Mouse (Mus musculus) E14TG2a.4 (cell line): ENCODE measurements around the gene Gba.

Source experiments
- H3K27me3 ChIP-seq: 2 replicates; pipeline ENCODE4 v1.6.1; 2014; ENCODE audit warnings: low read length, control low read depth; ENCODE audit not compliant: insufficient read depth
- H3K36me3 ChIP-seq: 2 replicates; pipeline ENCODE4 v1.6.1; 2014; ENCODE audit warnings: low read length, control low read depth; ENCODE audit not compliant: insufficient read depth
- H3K4me1 ChIP-seq: replicated peaks from 2 replicates; pipeline ENCODE4 v1.6.1; 2014; ENCODE audit warnings: low read depth, low read length, control low read depth
- H3K4me3 ChIP-seq: replicated peaks from 2 replicates; pipeline ENCODE4 v1.5.1; 2014; ENCODE audit warnings: mild to moderate bottlenecking, low read length
- H3K9me3 ChIP-seq: 2 replicates; pipeline ENCODE4 v1.6.1; 2014; ENCODE audit warnings: low read length, control low read depth
- CTCF ChIP-seq: conservative IDR thresholded peaks from 2 replicates; pipeline ENCODE4 v1.5.1; 2014; ENCODE audit warnings: low read length
- NANOG ChIP-seq: IDR thresholded peaks from 2 replicates; pipeline ENCODE4 v1.6.1; 2014; ENCODE audit warnings: borderline replicate concordance, low read length, mixed read lengths
- POU5F1 ChIP-seq: IDR thresholded peaks from 2 replicates; pipeline ENCODE4 v1.6.1; 2014; ENCODE audit warnings: low read length, borderline replicate concordance

The Gba gene

DNA sequence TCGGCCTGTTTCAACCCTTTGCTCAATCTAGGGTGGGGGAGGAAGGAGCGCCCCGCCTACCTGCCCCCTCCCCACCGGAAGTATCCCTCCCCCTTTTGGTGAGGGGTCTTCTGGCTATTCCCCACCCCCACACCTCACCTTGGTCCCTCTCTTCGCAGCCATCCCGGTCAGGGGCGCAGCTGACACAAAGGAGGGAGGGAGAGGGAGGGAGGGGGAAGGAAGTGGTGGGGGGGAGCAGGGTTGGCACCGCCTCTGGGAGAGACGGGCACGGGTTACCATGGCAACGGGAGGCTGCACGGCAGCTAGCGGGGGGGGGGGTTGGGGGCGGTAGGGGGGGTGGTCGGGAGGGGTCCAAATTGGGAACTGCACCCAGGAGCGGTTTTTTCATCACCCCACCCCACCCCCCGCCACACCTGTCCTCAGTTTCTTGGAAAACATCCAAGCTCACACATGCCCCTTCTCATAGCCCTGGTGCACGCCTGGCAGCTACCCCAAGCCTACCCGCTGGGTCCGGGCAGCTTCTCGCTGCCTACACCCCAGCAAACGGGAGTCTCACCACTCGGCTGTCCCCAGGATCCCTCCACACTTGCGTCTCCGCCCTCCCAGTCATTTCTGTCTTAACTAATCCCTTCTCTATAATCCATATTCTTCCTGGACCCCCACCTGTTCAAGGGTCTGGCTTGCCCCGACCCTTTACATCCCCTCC, 42.4 kb downstream of the Gba start:
- TF ChIP-seq POU5F1: no peak
- no peak for TF ChIP-seq CTCF
- no peak for TF ChIP-seq NANOG
- Histone ChIP-seq H3K27me3 (peaks cover 35% of the 10 kb centered on the region), H3K36me3 (peaks cover 24% of the 10 kb centered on the region), H3K4me1 (peaks cover 59% of the 10 kb centered on the region), H3K4me3 (peak overlapping the region; percentile 90), H3K9me3 (no peaks in the 10 kb centered on the region)

DNA sequence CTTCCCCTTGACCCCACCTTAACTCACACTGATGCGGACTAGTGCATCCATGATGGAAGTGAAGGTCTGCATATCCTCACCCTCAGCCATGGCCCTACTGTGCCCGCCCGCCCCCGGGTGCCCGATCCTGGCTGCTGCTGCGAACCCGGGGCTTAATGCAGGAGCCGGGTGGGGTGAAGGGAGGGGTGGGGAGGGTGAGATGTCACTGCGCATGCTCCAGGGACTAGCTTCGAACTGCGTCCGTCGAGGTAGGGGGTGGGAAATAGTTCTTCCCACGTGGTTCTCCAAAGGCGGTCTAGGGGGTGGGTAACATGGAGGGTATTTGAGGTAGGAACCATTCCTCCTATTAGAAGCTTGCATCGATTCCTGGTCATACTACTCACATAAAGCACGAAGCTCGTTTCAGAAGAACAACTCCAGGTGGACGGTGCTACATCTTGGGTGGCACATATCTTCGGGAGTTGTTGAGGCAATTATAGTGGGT, 43.0 kb downstream of the Gba start, which contains the start of gene Krtcap2:
TSS of gene Krtcap2 (plus strand) at position 279 of the 484 bp plus-strand sequence.
- Histone ChIP-seq H3K27me3 (peaks cover 35% of the 10 kb centered on the region), H3K36me3 (peaks cover 24% of the 10 kb centered on the region), H3K9me3 (no peaks in the 10 kb centered on the region), H3K4me1 (peaks cover 65% of the 10 kb centered on the region), H3K4me3 (peak within 1 kb of the TSS; percentile 90)
- no peak for TF ChIP-seq POU5F1
- no peak for TF ChIP-seq CTCF
- TF ChIP-seq NANOG: no peak

DNA sequence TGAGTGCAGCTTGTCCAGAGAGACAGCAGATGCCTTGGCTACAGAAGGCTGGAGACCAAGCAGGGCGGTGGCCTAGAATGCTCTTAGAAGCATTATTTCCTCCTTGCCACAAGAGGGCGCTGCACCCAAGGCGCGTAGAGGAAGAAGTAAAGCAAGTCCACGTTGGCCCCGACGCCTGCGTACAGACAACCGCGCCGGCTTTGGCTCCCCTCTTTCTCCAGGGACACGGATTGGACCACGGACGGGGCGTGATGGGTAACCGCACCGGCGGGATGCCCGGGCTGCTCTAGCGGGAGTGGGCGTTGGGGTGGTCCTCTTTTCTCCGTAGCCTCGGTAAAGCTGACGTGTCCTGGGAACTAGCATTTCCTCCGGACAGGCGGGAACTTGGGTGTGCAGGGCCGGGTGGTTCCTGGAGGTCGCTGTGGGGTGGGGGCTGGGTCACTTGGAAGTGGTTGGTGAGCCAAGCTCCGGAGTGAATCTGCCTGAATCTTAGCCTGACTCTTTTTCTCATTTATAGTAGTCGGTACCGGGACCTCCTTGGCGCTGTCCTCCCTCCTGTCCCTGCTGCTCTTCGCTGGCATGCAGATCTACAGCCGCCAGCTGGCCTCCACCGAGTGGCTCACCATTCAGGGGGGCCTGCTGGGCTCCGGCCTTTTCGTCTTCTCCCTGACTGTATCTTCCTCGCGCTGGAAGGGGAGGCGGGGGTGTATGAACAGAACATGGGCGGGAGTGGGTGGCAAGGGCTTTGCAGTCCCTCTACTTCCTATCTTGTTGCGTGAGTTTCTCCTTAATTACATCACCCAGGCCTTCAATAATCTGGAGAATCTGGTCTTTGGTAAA, 43.8 kb downstream of the Gba start, which contains the start of gene Trim46:
TSS of gene Trim46 (minus strand) at position 49 of the 840 bp plus-strand sequence.
- peaks cover 32% of the 10 kb centered on the region for H3K27me3 ChIP-seq
- H3K4me1 ChIP-seq: peaks cover 73% of the 10 kb centered on the region
- H3K4me3 ChIP-seq: peak within 1 kb of the TSS; percentile 90
- peaks cover 24% of the 10 kb centered on the region for H3K36me3 ChIP-seq
- H3K9me3 ChIP-seq: no peaks in the 10 kb centered on the region
- peak; percentile 86 for TF ChIP-seq CTCF
- no peak for TF ChIP-seq NANOG

DNA sequence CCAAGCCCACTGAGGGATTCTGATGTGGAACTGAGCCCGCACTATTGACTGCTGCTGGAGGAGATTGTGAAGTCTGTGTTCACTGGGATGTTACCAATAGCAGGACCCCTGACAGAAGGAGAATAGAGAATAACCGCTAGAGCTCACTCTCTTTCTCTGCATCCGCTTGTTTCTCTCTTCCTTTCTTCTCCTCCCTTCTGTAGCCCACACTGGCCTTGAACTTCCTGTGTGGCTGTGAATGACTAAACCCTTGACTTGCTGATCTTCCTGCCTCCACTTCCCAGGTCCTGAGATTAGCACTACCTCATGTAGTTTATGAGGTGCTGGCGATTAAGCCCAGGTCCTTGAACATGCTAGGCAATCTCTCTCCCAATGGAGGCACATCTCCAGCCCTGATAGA, 44.7 kb downstream of the Gba start:
- Histone ChIP-seq H3K4me3 (peak overlapping the region; percentile 90), H3K4me1 (peaks cover 83% of the 10 kb centered on the region), H3K27me3 (peaks cover 26% of the 10 kb centered on the region), H3K9me3 (no peaks in the 10 kb centered on the region), H3K36me3 (peaks cover 24% of the 10 kb centered on the region)
- no peak for TF ChIP-seq POU5F1
- TF ChIP-seq NANOG: no peak
- no peak for TF ChIP-seq CTCF

DNA sequence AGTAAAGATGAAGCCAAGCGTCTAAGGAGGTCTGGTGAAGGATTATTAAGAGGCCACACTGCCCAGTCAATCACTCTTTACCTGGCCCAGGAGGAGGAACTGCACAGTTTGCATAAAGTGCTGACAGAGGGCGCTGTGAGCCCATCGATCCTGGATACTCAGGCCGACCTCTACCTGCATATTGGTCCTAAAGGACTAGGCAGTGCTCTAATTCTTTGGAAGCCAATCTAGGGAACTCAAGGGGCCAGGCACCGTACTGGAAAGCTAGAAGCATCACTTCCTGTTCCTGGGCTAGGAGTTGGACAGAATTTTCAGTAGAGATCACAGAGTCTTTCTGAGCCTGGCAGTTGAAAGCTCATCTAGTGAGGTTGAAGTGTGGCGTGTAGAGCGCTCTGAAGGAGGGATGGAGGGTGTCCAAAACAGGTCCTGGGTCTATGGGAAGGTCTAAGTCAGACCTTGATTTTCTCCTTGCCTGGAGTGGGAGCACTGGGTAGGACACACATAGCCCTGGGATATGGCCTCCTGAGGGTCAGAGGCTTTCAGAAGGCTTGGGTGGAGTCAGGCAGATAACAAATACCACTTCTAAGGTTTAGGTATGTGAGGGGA, 47.8 kb downstream of the Gba start:
- Histone ChIP-seq H3K4me1 (peaks cover 81% of the 10 kb centered on the region), H3K9me3 (no peaks in the 10 kb centered on the region), H3K4me3 (peak overlapping the region; percentile 66; the same call in 1 of the 2 replicates), H3K27me3 (peaks cover 4% of the 10 kb centered on the region), H3K36me3 (peaks cover 24% of the 10 kb centered on the region)
- TF ChIP-seq NANOG: no peak
- TF ChIP-seq POU5F1: no peak
- TF ChIP-seq CTCF: peak; percentile 32

DNA sequence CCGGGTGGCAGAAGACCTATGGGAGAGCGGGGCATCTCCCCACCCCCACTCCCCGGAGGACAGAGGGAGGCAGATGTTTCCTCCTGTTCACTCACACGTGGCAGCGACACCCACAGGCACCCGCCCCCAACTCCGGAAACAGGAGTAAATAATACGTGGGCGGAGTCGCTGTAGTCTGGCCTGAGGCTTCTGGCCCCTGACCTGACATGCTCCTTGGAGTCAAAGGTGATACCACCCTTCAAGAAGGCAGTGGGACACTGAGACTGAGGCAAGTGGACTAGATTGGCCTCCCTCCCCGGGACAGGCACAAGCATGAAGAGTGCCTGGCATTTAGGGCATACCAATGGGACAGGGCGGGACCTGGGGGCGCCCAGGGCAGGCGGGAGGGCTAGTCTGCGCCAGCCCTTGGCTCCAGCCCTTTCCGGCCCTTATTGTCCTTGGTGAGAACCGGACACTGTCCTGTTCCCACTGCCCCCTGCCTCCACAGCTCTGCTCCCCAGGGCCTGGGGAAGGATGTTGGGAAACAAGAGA, 48.7 kb downstream of the Gba start:
- no peak for TF ChIP-seq CTCF
- TF ChIP-seq NANOG: no peak
- no peak for TF ChIP-seq POU5F1
- Histone ChIP-seq H3K4me3 (peak overlapping the region; percentile 66), H3K4me1 (peaks cover 80% of the 10 kb centered on the region), H3K9me3 (no peaks in the 10 kb centered on the region), H3K27me3 (no peaks in the 10 kb centered on the region), H3K36me3 (peaks cover 24% of the 10 kb centered on the region)

DNA sequence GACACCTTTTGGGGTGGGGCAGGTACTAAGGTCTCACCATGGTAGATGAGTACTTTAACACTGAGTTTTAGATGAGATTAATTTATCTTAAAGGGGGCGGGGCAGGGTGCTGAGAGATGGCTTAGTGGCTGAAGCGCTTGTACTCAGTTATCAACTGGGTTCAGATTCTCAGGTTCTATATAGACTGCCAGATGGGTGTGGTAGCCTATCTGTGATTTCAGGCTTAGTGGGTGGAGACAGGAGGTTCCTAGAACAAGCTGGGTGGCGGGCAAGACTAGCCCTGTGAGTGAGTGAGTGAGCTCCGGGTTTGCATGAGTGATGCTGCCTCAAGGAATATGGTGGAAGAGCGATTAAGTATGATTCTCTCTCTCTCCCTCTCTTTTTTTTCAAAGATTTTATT, 52.3 kb downstream of the Gba start:
- no peak overlapping the region for H3K4me3 ChIP-seq
- no peak for TF ChIP-seq NANOG
- no peak for TF ChIP-seq POU5F1
- no peak for TF ChIP-seq CTCF
- peaks cover 8% of the 10 kb centered on the region for H3K27me3 ChIP-seq
- no peaks in the 10 kb centered on the region for H3K36me3 ChIP-seq
- peaks cover 65% of the 10 kb centered on the region for H3K4me1 ChIP-seq
- H3K9me3 ChIP-seq: no peaks in the 10 kb centered on the region

DNA sequence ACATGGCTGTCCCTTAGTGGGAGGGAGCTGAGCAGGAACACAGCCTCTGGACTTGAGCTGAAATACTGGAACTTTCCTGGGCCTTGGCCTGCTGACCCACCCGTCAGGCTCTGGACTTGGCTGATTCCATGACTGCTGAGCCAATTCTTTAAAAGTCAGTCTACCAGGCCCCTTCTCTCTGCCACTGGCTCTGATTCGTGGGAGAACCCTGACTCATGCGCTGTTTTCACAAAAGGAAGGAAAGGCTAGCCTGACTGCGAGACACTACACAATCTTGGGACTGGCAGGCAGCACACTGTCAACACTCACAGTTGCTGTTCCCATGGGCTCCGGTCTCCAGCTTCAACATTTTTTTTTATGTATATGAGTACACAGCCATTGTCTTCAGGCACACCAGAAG, 53.4 kb downstream of the Gba start:
- H3K4me3 ChIP-seq: no peak overlapping the region
- H3K36me3 ChIP-seq: no peaks in the 10 kb centered on the region
- H3K4me1 ChIP-seq: peaks cover 54% of the 10 kb centered on the region
- no peaks in the 10 kb centered on the region for H3K9me3 ChIP-seq
- TF ChIP-seq POU5F1 (no peak), NANOG (no peak), CTCF (no peak)
- peaks cover 8% of the 10 kb centered on the region for H3K27me3 ChIP-seq
